Mouse (Mus musculus) lung, adult 2 months (tissue): ENCODE measurements around the gene Krtap4-2. TPM values are rescaled to one million over a fixed set of nuclear protein-coding genes. Genes with fewer than 3 reads are reported as not detected.
"Not testable (repeated sequence)": the region's sequence is repeated elsewhere in the genome, so short reads cannot be mapped to it uniquely, and the experiment has no call there.

Experiments
- DNase-seq: peaks from one replicate; pipeline ENCODE4 v3.0.0; 2022
- H3K4me1 ChIP-seq: fragments of 200-500 bp; 2 replicates; pipeline ENCODE4 v1.6.1; 2011; ENCODE audit warnings: low read length; ENCODE audit not compliant: control insufficient read depth, insufficient read depth
- H3K4me3 ChIP-seq: fragments of 200-500 bp; replicated peaks from 2 replicates; pipeline ENCODE3; 2011; ENCODE audit warnings: low read depth, mild to moderate bottlenecking, control low read depth, low read length; ENCODE audit errors: extremely low read depth
- CTCF ChIP-seq: fragments of 200-500 bp; IDR thresholded peaks from 2 replicates; pipeline ENCODE4 v1.5.1; 2011; ENCODE audit warnings: mild to moderate bottlenecking, low read length, control low read depth; ENCODE audit not compliant: insufficient read depth
- POLR2A ChIP-seq: fragments of 200-500 bp; IDR thresholded peaks from 2 replicates; pipeline ENCODE4 v1.6.1; 2011; ENCODE audit warnings: low read depth, mild to moderate bottlenecking, control low read depth, low read length, borderline replicate concordance; ENCODE audit errors: extremely low read depth
- WGBS: fragments of 180-500 bp; shearing (Covaris S2); methylation state at CpG from one replicate; pipeline ENCODE4 v1.1.7; 2018; 5-methylcytosine and 5-hydroxymethylcytosine counted together
- polyA plus RNA-seq: library from polyadenylated mRNA; depleted of rRNA; stranded (reverse); fragments of >200 nt; gene quantifications from 2 replicates; pipeline ENCODE4 v1.2.3, GENCODE M21; 2012

Krtap4-2 gene
- polyA plus RNA-seq, 1 experiment: not detected

DNA sequence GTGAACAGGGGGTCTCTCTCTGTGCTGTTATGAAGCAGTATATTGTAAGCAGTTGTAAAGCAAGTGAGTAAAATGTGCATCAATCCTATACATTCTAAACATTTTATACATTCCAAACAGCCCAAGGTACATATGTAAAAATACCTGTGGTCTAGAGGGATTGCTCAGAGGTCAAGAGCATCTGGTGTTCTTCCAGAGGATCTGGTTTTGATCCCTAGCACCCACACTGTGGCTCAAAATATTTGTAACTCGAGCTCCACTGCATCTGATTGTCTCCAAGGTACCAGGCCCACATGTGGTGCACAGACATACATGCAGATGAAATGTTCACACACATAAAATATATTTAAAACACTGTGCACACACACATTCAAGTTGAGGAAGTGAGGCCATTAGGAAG is 6.0 kb upstream of the Krtap4-2 start:
- WGBS: 19% methylated on average over 1 of the region's 1 CpGs

GRCm38 (mm10) chr11:99637086-99637485 is 2.2 kb upstream of the Krtap4-2 start:
- H3K4me1 ChIP-seq: no peaks in the 10 kb centered on the region
- TF ChIP-seq POLR2A: no peak
- TF ChIP-seq CTCF: no peak
- WGBS: 57% methylated on average over 1 of the region's 1 CpGs
- no peak overlapping the region for H3K4me3 ChIP-seq
- DNase-seq: no peak

More for the DNA sequence above, 6.0 kb upstream of the Krtap4-2 start:
- Histone ChIP-seq H3K4me3 (no peak overlapping the region), H3K4me1 (no peaks in the 10 kb centered on the region)
- no peak for DNase-seq
- no peak for TF ChIP-seq CTCF
- no peak for TF ChIP-seq POLR2A

DNA sequence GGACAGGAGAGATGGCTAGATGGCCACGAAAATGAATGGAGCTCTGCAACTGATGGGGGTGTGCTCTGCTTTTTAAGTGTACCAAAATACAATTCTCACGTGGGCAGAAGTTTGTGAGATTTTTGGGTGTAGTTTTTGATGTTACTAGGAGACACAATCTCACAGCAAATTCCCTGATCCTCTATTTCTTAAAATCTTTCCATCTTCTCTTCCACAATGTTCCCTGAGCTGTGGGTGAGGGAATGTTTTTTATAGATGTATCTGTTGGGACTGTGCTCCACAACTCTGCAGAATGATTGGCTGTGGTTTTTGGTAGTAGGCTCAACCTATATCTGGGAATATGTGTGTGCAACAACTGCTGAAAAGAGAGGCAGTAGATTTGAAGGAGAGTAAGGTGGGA is 1.6 kb downstream of the Krtap4-2 start:
- H3K4me3 ChIP-seq: no peak overlapping the region
- H3K4me1 ChIP-seq: no peaks in the 10 kb centered on the region
- DNase-seq: no peak
- WGBS: 63% methylated on average over 2 of the region's 2 CpGs
- TF ChIP-seq POLR2A (no peak), CTCF (no peak)

- DNase-seq: no peak
- Histone ChIP-seq H3K4me3 (no peak overlapping the region), H3K4me1 (no peaks in the 10 kb centered on the region)
- no peak for TF ChIP-seq CTCF
- no peak for TF ChIP-seq POLR2A
- WGBS: 42% methylated on average over 3 of the region's 3 CpGs
These were observed 4.0 kb downstream of the Krtap4-2 start for GRCm38 (mm10) chr11:99630890-99631289.

- no peak for DNase-seq
- Histone ChIP-seq H3K4me3 (no peak within 1 kb of the TSS), H3K4me1 (no peaks in the 10 kb centered on the region)
- TF ChIP-seq POLR2A (no peak), CTCF (no peak)
- WGBS: 82% methylated on average over 4 of the region's 4 CpGs
These were observed 6.7 kb downstream of the Krtap4-2 start, which contains the start of gene Krtap4-1 for GRCm38 (mm10) chr11:99628138-99628537. TSS of gene Krtap4-1 (minus strand) at chr11:99628238.

DNA sequence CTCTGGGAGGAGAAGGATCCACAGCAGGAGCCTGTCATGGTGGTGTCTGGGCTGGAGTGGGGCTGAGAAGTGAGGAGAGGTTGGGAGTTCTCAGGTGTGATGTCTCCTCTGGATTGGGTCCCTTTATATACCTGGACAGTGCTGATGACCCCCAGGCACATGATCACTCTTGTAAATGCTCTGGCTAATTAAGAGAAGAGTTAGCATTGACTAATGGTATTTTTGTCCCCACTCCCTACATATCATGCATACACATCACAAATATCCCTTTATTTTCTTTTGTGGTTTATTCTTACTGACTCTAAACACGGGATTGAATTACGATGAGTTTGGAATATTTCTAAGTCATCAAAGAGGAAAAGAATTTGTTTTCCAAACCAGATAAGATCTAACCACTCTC is 14.5 kb downstream of the Krtap4-2 start, which contains the start of gene Gm11562:
TSS of gene Gm11562 (minus strand) at position 101 of the 400 bp plus-strand sequence.
- H3K4me1 ChIP-seq: no peaks in the 10 kb centered on the region
- WGBS: 74% methylated on average over 2 of the region's 2 CpGs
- no peak for DNase-seq
- no peak within 1 kb of the TSS for H3K4me3 ChIP-seq
- TF ChIP-seq POLR2A: no peak
- no peak for TF ChIP-seq CTCF

GRCm38 (mm10) chr11:99614796-99615363 is 20.0 kb downstream of the Krtap4-2 start, which contains the start of gene Krtap2-4:
TSS of gene Krtap2-4 (minus strand) at chr11:99614846.
- TF ChIP-seq CTCF: no peak
- no peak for TF ChIP-seq POLR2A
- H3K4me3 ChIP-seq: no peak within 1 kb of the TSS
- no peaks in the 10 kb centered on the region for H3K4me1 ChIP-seq
- 58% methylated on average over 3 of the region's 3 CpGs for WGBS
- no peak for DNase-seq

DNA sequence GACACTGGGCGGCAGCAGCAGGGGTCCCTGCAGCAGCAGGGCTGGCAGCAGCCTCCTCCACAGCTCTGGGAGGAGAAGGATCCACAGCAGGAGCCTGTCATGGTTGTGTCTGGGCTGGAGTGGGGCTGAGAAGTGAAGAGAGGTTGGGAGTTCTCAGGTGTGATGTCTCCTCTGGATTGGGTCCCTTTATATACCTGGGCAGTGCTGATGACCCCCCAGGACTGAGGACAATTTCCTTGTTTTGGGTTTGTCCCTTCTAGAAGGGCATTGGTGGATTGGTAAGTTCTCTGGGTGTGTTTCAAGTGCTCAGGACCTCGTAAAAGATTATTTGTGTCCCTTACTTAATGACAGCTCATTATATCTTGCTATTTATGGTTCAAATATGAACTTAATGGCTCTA is 24.8 kb downstream of the Krtap4-2 start, which contains the start of gene Gm11937:
TSS of gene Gm11937 (minus strand) at position 101 of the 400 bp plus-strand sequence.
- DNase-seq, H3K4me3 ChIP-seq, H3K4me1 ChIP-seq: not testable (repeated sequence)
- WGBS: 41% methylated on average over 2 of the region's 2 CpGs

GRCm38 (mm10) chr11:99609126-99609525 is 25.8 kb downstream of the Krtap4-2 start:
- DNase-seq: no peak
- no peak for TF ChIP-seq POLR2A
- TF ChIP-seq CTCF: no peak
- WGBS: 77% methylated on average over 1 of the region's 1 CpGs
- no peak overlapping the region for H3K4me3 ChIP-seq
- no peaks in the 10 kb centered on the region for H3K4me1 ChIP-seq

DNA sequence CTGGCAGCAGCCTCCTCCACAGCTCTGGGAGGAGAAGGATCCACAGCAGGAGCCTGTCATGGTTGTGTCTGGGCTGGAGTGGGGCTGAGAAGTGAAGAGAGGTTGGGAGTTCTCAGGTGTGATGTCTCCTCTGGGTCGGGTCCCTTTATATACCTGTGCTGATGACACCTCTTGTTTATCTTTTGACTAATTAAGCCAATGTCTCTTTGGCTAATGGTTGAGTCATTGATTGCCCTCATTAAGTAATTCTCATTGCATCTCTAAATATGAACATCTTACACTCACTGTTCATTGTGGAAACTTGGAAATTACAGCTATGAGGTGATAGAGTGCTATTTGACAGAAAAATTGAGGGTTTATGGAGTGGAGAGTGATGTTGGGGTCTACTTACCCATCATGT is 31.7 kb downstream of the Krtap4-2 start, which contains the start of gene Gm11938:
TSS of gene Gm11938 (minus strand) at position 101 of the 400 bp plus-strand sequence.
- DNase-seq, H3K4me3 ChIP-seq, H3K4me1 ChIP-seq: not testable (repeated sequence)
- WGBS: 48% methylated on average over 1 of the region's 1 CpGs

DNA sequence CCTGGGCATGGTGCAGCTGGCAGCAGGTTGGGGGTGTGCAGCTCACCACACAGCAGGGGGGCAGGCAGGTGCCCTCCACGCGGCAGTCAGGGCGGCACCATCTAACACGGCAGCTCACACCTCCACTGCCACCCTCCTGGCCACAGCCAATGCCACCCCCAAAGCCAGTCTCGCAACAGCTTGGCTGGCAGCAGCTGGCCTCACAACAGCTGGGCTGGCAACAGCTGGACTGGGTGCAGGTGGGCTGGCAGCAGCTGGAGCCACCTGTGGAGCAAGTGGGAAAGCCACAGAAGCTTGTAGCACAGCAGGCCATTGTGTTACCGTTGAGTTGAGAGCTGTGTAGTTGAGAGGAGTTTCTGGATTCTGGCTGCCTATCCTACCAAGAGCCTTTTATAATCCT is 37.1 kb downstream of the Krtap4-2 start, which contains the start of gene Krtap9-3:
TSS of gene Krtap9-3 (minus strand) at position 364 of the 400 bp plus-strand sequence.
- not testable (repeated sequence) for H3K4me3 ChIP-seq, DNase-seq, H3K4me1 ChIP-seq
- WGBS: 71% methylated on average over 6 of the region's 6 CpGs
